Mouse (Mus musculus): Measurements from ENCODE around the gene Fam228b. TPM values are rescaled to one million over a fixed set of nuclear protein-coding genes. Genes with fewer than 3 reads are reported as not detected.
"Not testable (repeated sequence)": the region's sequence is repeated elsewhere in the genome, so short reads cannot be mapped to it uniquely, and the experiment has no call there.

Gene Fam228b
- total RNA-seq, 1 experiment from 2014 or later: 7.9 TPM

GRCm38 (mm10) chr12:4742183-4742582 lies 26.9 kb downstream of the Fam228b start:
- no peak for DNase-seq

GRCm38 (mm10) chr12:4740823-4741222 lies 28.2 kb downstream of the Fam228b start:
- DNase-seq: peak; percentile 70

GRCm38 (mm10) chr12:4738031-4738576 lies 31.0 kb downstream of the Fam228b start, which contains the start of gene Fam228a:
Fam228a (minus strand) TSS chr12:4738430.
- no peak for DNase-seq

- no peak for DNase-seq
These were observed 36.7 kb downstream of the Fam228b start for GRCm38 (mm10) chr12:4732332-4732731.

- no peak for DNase-seq
These were observed 37.4 kb downstream of the Fam228b start for GRCm38 (mm10) chr12:4731629-4732028.

GRCm38 (mm10) chr12:4729165-4729564 lies 39.9 kb downstream of the Fam228b start:
- DNase-seq: no peak

GRCm38 (mm10) chr12:4719762-4720754 lies 49.0 kb downstream of the Fam228b start:
- DNase-seq: no peak

GRCm38 (mm10) chr12:4719066-4719761 lies 49.9 kb downstream of the Fam228b start:
- no peak for DNase-seq

GRCm38 (mm10) chr12:4717417-4717816 lies 51.6 kb downstream of the Fam228b start:
- DNase-seq: peak; percentile 58

- DNase-seq: no peak
These were observed 53.5 kb downstream of the Fam228b start for GRCm38 (mm10) chr12:4715606-4716005.

- DNase-seq: no peak
These were observed 55.7 kb downstream of the Fam228b start for GRCm38 (mm10) chr12:4713361-4713760.

- no peak for DNase-seq
These were observed 59.1 kb downstream of the Fam228b start for GRCm38 (mm10) chr12:4709926-4710325.

GRCm38 (mm10) chr12:4708881-4709604 lies 60.0 kb downstream of the Fam228b start:
- DNase-seq: no peak

- no peak for DNase-seq
These were observed 60.8 kb downstream of the Fam228b start for GRCm38 (mm10) chr12:4708296-4708695.

GRCm38 (mm10) chr12:4707488-4708017 lies 61.5 kb downstream of the Fam228b start:
- DNase-seq: no peak

- no peak for DNase-seq
These were observed 62.2 kb downstream of the Fam228b start for GRCm38 (mm10) chr12:4706901-4707300.

GRCm38 (mm10) chr12:4706175-4706574 lies 62.9 kb downstream of the Fam228b start:
- DNase-seq: no peak

GRCm38 (mm10) chr12:4705626-4706025 lies 63.4 kb downstream of the Fam228b start:
- DNase-seq: not testable (repeated sequence)

GRCm38 (mm10) chr12:4694534-4694933 lies 74.5 kb downstream of the Fam228b start:
- no peak for DNase-seq

GRCm38 (mm10) chr12:4691193-4691592 lies 77.9 kb downstream of the Fam228b start:
- DNase-seq: no peak
